Mouse (Mus musculus): ENCODE results near the gene Ifit2. TPM values are rescaled to one million over a fixed set of nuclear protein-coding genes. Genes with fewer than 3 reads are reported as not detected.

Ifit2 gene
- 10 to 100 TPM in 1 of 2 experiments, 1 to 10 TPM in 1; 5.7 to 13.7 TPM for total RNA-seq (2023)

GRCm38 (mm10) chr19:34550534-34551223, at the start of gene Ifit2:
Gene Ifit2, plus strand, starts transcription at chr19:34550694.

GRCm38 (mm10) chr19:34526941-34527682, 23.4 kb upstream of the Ifit2 start, which contains the start of gene Lipa:
Gene Lipa, minus strand, starts transcription at chr19:34527474.

GRCm38 (mm10) chr19:34583126-34583766, 32.8 kb downstream of the Ifit2 start, which contains the start of gene Ifit3:
Gene Ifit3, plus strand, starts transcription at chr19:34583531.

GRCm38 (mm10) chr19:34601888-34602287, 51.4 kb downstream of the Ifit2 start, which contains the start of gene Ifit1bl1:
Gene Ifit1bl1, minus strand, starts transcription at chr19:34601956.

GRCm38 (mm10) chr19:34607237-34608051, 57.0 kb downstream of the Ifit2 start, which contains the start of gene Ifit3b:
Gene Ifit3b, plus strand, starts transcription at chr19:34607970.

Other genes starting within 250 kb of the Ifit2 start
- not detected for gene Ch25h, start 75.5 kb upstream of the Ifit2 start, total RNA-seq (2023)
- gene Lipa, start 23.2 kb upstream of the Ifit2 start, total RNA-seq (2023): 10 to 100 TPM; 52.3 to 53.2 TPM
- gene Ifit3, start 32.8 kb downstream of the Ifit2 start, total RNA-seq (2023): 10 to 100 TPM; 11.4 to 28.0 TPM
- gene Ifit1bl1, start 51.3 kb downstream of the Ifit2 start, total RNA-seq (2023): 1 to 10 TPM; 3.0 to 7.1 TPM
- gene Ifit3b, start 57.3 kb downstream of the Ifit2 start, total RNA-seq (2023): 1 to 10 TPM; 5.2 to 6.5 TPM
- not detected for gene Ifit1bl2, start 90.0 kb downstream of the Ifit2 start, total RNA-seq (2023)
- 1 to 10 TPM; 1.6 to 5.1 TPM for gene Ifit1, start 90.2 kb downstream of the Ifit2 start, total RNA-seq (2023)
- not detected for gene Slc16a12, start 196.6 kb downstream of the Ifit2 start, total RNA-seq (2023)